Mouse (Mus musculus): ENCODE measurements around the gene Gm49353.

Gene Gm49353

DNA sequence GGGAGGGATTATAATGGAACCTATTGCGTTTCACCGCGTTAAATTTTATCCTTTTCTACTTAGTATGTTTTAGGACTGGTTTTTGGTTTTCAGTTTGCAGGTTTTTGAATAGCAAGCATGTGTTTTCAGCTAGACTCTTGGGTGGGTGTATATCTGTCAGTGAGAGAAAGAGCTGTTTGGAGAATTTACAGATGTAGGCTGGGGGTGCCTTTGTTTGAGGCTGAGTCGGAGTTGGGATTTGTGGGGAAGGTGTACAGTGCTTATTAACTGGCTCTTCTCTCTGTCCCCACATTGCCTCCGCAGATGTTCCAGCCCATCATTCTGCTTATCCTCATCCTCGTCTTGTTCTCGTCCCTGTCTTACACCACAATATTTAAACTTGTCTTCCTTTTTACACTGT is at the start of gene Gm49353:
Gene Gm49353, plus strand, starts transcription at position 313 of the 400 bp plus-strand sequence.
- DNase-seq = no peak

- DNase-seq = no peak
These were observed 43.5 kb upstream of the Gm49353 start for GRCm38 (mm10) chr10:29155304-29155703.

GRCm38 (mm10) chr10:29161664-29162063 is 37.1 kb upstream of the Gm49353 start:
- no peak for DNase-seq

DNA sequence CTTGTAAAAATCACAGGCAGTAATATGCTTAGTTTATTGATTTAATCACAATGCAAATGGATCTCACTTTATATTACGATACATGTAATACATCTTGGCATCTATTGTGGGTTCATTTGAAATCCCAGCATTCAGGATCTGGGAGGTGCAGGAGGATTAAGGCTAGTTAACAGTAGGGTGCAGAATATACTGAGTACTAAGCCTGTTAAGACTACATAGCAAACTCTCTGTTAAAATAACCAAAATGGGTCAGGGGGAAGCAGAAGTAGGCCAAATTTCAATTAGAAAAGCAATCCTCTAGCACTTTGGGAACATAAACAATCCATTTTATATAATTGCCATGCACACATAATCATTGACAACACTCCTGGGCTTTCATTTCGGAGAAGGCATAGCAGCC is 25.0 kb upstream of the Gm49353 start:
- DNase-seq = no peak

DNA sequence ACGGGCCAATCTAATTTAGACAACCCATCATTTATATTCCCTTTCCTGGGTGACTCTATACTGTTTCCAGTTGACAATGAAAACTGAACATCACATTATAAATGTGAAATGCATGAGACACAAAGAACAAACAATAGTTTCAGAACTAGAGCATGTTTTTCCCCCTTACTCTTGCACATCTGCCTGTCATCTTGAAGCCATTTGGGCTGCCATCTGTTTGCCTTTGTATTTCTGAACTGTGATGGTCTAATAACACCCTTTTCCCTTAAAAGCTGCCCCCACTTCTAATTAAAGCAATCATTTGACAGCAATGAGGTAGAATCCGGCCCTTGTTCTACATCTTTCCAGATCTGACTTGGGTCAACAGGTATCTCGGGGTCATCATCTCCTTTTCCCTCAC is 23.1 kb upstream of the Gm49353 start:
- DNase-seq = no peak

DNA sequence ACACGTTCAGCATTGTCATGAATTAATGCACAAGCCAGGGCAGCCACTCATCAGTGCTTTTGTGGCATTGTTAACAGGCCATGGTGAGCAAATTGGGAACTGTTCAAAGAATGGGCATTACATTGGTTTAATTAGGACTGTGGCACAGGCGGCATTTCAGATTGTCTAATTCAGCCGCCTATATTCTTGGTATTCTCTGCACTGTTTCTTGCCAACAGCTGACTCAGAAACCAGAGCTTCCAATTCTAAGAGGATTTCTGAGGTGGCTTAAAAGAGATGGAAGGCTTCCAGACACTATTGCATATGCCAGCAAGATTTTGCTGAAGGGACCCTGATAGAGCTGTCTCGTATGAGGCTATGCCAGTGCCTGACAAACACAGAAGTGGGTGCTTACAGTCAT is 21.9 kb upstream of the Gm49353 start:
- no peak for DNase-seq

DNA sequence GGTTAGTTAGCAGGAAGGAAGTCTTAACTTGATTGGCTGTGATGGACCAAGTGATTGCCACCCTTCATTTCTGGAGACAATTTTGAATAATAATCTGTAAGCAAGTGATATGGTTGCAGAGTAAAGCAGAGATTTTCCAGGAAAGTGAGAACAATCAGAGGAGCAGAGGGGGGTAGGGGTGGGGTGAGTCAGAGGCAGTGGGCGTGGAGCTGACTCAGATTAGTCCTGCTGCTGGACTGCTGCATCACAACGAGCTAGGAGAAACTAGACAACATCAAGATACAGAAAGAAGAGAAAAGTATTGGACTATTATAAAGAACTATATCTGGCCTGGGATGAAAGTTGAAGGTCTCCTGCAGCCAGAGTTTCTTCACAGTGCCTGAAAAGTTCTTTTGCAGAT is 20.8 kb upstream of the Gm49353 start:
- no peak for DNase-seq

- no peak for DNase-seq
These were observed 18.5 kb upstream of the Gm49353 start for GRCm38 (mm10) chr10:29180210-29180609.

- no peak for DNase-seq
These were observed 17.7 kb upstream of the Gm49353 start for GRCm38 (mm10) chr10:29181046-29181445.

DNA sequence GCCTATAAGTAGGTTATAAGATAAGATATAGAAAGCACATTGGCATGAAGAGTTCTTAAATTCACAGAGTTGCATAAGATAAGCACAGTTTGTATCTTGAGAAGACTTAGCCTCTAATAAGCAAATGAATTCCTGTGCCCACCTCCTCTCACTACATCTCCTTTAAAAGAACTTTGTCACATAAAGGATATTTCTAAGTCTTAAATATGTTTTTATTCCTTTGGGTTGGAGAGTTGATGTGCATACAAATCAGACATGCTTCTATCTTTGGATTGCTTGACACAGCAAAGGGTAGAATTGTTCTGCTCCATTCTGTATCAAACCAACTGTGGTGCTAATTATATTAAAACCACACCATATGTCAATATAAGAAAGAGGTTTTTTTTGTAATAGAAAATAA is 5.0 kb upstream of the Gm49353 start:
- no peak for DNase-seq

- DNase-seq = no peak
These were observed 1.9 kb upstream of the Gm49353 start for GRCm38 (mm10) chr10:29196811-29197210.

DNA sequence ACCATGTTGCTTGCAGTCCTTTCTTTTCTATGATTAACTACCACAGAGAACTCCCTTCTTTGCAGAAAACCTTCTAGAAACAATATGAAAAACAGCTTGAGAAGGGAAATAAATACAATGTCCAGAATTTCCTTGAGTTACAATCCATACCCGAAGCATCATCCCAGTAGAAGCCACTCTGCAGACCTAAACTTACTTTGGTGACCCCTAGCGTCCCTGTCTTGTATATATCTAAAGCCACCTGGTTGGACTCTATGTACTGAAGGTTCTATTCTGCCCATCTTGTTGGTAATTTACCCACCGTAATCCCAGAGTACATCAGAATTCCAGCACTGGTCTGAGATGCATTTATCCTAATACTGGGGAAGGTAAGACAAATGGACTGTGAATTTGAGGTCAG is 1.1 kb downstream of the Gm49353 start:
- no peak for DNase-seq

- DNase-seq = no peak
These were observed 1.9 kb downstream of the Gm49353 start for GRCm38 (mm10) chr10:29200609-29201008.

- DNase-seq = peak in 1 of 2 experiments; percentile 8
These were observed 8.0 kb downstream of the Gm49353 start for GRCm38 (mm10) chr10:29206730-29207129.

- no peak for DNase-seq
These were observed 10.0 kb downstream of the Gm49353 start for GRCm38 (mm10) chr10:29208735-29209134.

GRCm38 (mm10) chr10:29211453-29211852 is 12.7 kb downstream of the Gm49353 start, which contains the start of gene 9330159F19Rik:
9330159F19Rik (plus strand) TSS chr10:29211606.
- DNase-seq = peak; percentile 53 to 56

- no peak for DNase-seq
These were observed 14.9 kb downstream of the Gm49353 start for GRCm38 (mm10) chr10:29213534-29214100.

DNA sequence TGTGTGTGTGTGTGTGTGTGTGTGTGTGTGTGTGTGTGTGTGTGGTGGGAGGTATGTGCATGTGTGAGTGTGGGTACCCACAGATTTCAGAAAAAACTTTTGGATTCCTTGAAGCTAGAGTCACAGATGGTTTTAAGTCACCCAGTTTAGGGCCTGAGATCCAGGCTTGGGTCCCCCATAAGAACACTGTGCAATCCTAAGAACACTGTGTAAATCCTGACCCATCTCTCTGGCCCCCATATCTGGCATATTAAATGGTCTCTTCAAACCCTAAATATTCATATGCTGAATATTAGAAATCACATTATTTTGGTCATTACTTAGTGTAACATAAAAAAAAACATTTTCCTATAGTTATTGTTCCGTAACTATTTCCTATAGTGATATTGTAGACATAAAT is 18.2 kb downstream of the Gm49353 start:
- no peak for DNase-seq

DNA sequence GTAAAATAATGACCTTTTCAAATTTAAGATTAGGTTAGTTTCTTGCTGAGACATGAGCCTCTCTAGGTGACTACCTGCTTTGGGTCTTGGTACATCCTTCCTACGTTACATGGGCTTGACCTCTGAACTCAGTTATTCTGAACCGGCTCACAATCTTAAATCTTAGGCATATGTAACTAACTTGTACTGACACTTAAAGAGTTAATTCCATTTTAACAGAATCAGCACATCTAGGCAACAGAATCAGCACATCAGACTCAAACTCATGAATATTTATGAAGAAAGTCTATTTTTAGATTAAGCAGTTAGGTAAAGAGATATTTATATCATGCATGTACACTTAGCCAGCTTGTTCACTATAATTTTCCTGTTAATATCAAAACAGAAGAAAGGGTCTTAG is 18.7 kb downstream of the Gm49353 start:
- DNase-seq = no peak

DNA sequence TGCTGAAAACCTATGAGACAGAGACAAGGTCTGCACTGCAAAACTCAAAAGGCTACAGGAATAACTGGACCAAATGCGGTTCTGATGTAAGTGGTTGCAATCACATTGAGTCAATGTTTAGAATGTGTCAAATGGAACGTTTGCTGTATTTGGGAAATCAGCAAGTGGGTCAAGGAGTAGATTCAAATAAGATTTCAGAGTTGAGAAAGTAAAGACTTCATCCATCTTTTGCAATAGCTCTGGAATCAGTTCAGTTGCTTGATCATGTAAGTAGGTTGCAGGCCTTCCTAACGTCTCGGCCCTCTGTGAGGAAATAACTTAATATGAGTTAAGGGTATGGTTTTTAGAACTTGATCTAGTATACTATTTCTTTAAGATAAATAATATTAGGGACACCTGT is 26.6 kb downstream of the Gm49353 start:
- no peak for DNase-seq

DNA sequence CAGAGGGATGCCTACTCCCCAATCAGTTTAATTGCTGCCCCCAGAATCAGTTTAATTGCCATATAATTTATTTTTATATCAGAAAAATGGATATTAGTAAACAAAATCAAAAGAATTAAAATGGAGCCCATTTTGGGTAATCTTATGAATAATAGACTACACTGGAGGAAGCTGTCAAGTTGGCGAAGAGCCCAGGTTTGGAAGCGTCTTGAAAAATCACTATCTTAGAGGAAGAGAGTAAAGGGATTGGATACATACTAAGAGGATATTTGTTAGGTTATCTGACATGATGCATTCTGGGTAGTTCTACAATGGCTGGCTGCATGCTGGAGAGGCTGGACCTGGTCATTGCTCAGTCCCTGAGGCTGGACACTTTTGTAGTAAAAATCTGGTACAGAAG is 32.5 kb downstream of the Gm49353 start:
- DNase-seq = no peak

Measured in kidney, postnatal 4 days (tissue).